Mouse (Mus musculus) limb, embryonic 13.5 days (tissue): ENCODE measurements at regions not wholly inside any gene's neighbourhood (a gene's known extent, or its start where the extent isn't known, plus 50 kb on each side); places are given as distances from the start of the nearest gene placed in this dataset.
A peak's percentile ranks its signal among the peaks of the same experiment; 100 is the strongest.

Experiments used
- ATAC-seq: fragments of 200-750 bp; cut with Nextera tagmentation; 2 replicates; pipeline ENCODE4 v1.8.0; 2017; ENCODE audit warnings: low read depth, moderate number of reproducible peaks, moderate TSS enrichment; ENCODE audit not compliant: low FRiP score
- H3K27ac ChIP-seq: fragments of 300-500 bp; sonication (generic); 2 replicates; pipeline ENCODE4 v1.5.1; 2015; ENCODE audit warnings: inconsistent platforms, mild to moderate bottlenecking, moderate library complexity
- H3K27me3 ChIP-seq: fragments of 300-500 bp; sonication (generic); 2 replicates; pipeline ENCODE4 v1.6.1; 2015; ENCODE audit warnings: mild to moderate bottlenecking, inconsistent platforms
- H3K36me3 ChIP-seq: fragments of 300-500 bp; sonication (generic); 2 replicates; pipeline ENCODE4 v1.6.1; 2015; ENCODE audit warnings: inconsistent platforms, mild to moderate bottlenecking, moderate library complexity
- H3K4me1 ChIP-seq: fragments of 300-500 bp; sonication (generic); 2 replicates; pipeline ENCODE4 v1.6.1; 2015; ENCODE audit warnings: inconsistent platforms
- H3K4me2 ChIP-seq: fragments of 300-500 bp; sonication (generic); replicated peaks from 2 replicates; pipeline ENCODE4 v1.6.1; 2015; ENCODE audit warnings: inconsistent platforms, mild to moderate bottlenecking, moderate library complexity
- H3K4me3 ChIP-seq: fragments of 300-500 bp; sonication (generic); 2 replicates; pipeline ENCODE4 v1.5.1; 2015; ENCODE audit warnings: moderate library complexity, mild to moderate bottlenecking, inconsistent platforms
- H3K9ac ChIP-seq: fragments of 300-500 bp; sonication (generic); 2 replicates; pipeline ENCODE4 v1.6.1; 2015; ENCODE audit warnings: mild to moderate bottlenecking, inconsistent platforms
- H3K9me3 ChIP-seq: fragments of 300-500 bp; sonication (generic); 2 replicates; pipeline ENCODE4 v1.6.1; 2016; ENCODE audit warnings: inconsistent platforms
- WGBS: fragments of 180-500 bp; shearing (Covaris S2); methylation state at CpG from one replicate; pipeline ENCODE4 v1.1.7; 2015; 5-methylcytosine and 5-hydroxymethylcytosine counted together

GRCm38 (mm10) chr1:83752976-83753375 is 345.0 kb upstream of the Sphkap start:
- Histone ChIP-seq H3K9me3 (no peaks in the 10 kb centered on the region), H3K27me3 (no peaks in the 10 kb centered on the region; the same call in 1 of the 2 replicates), H3K27ac (no peak overlapping the region), H3K36me3 (no peaks in the 10 kb centered on the region), H3K4me1 (no peaks in the 10 kb centered on the region), H3K9ac (no peak overlapping the region), H3K4me3 (no peak overlapping the region), H3K4me2 (no peak overlapping the region)
- WGBS = 71% methylated on average over 4 of the region's 4 CpGs
- no peak for ATAC-seq

DNA sequence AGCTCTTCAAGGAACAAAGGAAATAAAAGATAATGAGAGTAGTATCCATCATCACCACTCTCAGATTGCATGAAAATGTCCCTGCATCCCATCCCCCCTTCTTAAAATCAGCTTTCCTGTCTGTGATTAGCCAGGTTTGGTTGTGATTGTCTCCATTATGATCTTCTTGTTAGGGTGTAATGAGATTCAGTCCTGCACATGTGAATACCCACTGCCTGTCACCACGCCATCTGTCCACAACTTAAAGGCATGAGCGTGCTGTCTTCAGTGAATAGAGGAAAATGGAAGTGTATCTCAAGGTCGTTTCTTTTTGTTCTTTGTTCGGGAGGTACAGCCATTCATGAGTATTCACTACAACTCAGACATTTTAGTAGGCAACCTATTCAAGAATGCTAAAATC is 341.0 kb upstream of the Sphkap start:
- no peaks in the 10 kb centered on the region; the same call in 1 of the 2 replicates for H3K27me3 ChIP-seq
- H3K9me3 ChIP-seq = no peaks in the 10 kb centered on the region
- no peak overlapping the region for H3K4me3 ChIP-seq
- no peaks in the 10 kb centered on the region for H3K36me3 ChIP-seq
- no peak overlapping the region for H3K27ac ChIP-seq
- H3K4me1 ChIP-seq = no peaks in the 10 kb centered on the region
- H3K9ac ChIP-seq = no peak overlapping the region
- no peak overlapping the region for H3K4me2 ChIP-seq
- ATAC-seq = no peak
- WGBS = 67% methylated on average over 4 of the region's 4 CpGs

DNA sequence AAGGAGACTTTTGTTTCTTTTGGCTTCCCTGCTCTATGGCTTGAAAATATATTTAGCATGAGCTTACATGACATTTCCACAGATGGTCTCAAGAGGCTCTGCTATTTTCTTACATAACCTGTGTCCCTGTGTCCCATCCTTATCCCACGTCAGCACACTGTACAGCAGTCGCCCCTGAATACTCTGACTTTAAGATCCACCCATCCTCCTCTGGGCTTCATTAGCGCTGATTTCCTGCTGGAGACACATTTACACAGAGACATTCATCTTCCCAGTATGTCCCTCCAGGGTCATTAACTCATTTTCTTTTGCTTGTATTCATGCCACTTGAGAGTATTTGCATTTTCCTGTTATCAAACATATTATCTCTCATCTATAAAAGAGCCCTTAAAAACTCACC is 340.1 kb upstream of the Sphkap start:
- ATAC-seq = no peak
- no peaks in the 10 kb centered on the region for H3K4me1 ChIP-seq
- no peaks in the 10 kb centered on the region; the same call in 1 of the 2 replicates for H3K27me3 ChIP-seq
- H3K27ac ChIP-seq = no peak overlapping the region
- WGBS = 57% methylated on average over 3 of the region's 3 CpGs
- H3K9ac ChIP-seq = no peak overlapping the region
- no peaks in the 10 kb centered on the region for H3K36me3 ChIP-seq
- no peak overlapping the region for H3K4me3 ChIP-seq
- H3K4me2 ChIP-seq = no peak overlapping the region
- H3K9me3 ChIP-seq = no peaks in the 10 kb centered on the region

- Histone ChIP-seq H3K9me3 (no peaks in the 10 kb centered on the region), H3K27me3 (no peaks in the 10 kb centered on the region; the same call in 1 of the 2 replicates), H3K36me3 (no peaks in the 10 kb centered on the region), H3K4me2 (no peak overlapping the region), H3K27ac (no peak overlapping the region), H3K9ac (no peak overlapping the region), H3K4me3 (no peak overlapping the region), H3K4me1 (no peaks in the 10 kb centered on the region)
- ATAC-seq = no peak
- 85% methylated on average over 3 of the region's 3 CpGs for WGBS
Measured at GRCm38 (mm10) chr1:83747412-83747811, 339.4 kb upstream of the Sphkap start.

GRCm38 (mm10) chr1:83746036-83746435 is 338.0 kb upstream of the Sphkap start:
- Histone ChIP-seq H3K4me3 (no peak overlapping the region), H3K27ac (no peak overlapping the region), H3K4me2 (no peak overlapping the region), H3K9ac (no peak overlapping the region), H3K9me3 (no peaks in the 10 kb centered on the region), H3K4me1 (no peaks in the 10 kb centered on the region), H3K36me3 (no peaks in the 10 kb centered on the region), H3K27me3 (no peaks in the 10 kb centered on the region)
- ATAC-seq = peak; percentile 75; the same call in 1 of the 2 replicates
- WGBS = 28% methylated on average over 6 of the region's 6 CpGs

- ATAC-seq = peak; percentile 40; the same call in 1 of the 2 replicates
- no peak overlapping the region for H3K9ac ChIP-seq
- H3K36me3 ChIP-seq = no peaks in the 10 kb centered on the region
- no peak overlapping the region for H3K27ac ChIP-seq
- no peaks in the 10 kb centered on the region for H3K9me3 ChIP-seq
- no peak overlapping the region for H3K4me3 ChIP-seq
- H3K4me2 ChIP-seq = no peak overlapping the region
- H3K4me1 ChIP-seq = no peaks in the 10 kb centered on the region
- H3K27me3 ChIP-seq = 0 out of 2 replicates have a peak, but pooled peaks cover 5% of the 10 kb centered on the region
- WGBS = 48% methylated on average over 2 of the region's 2 CpGs
Measured at GRCm38 (mm10) chr1:83736428-83737117, 328.6 kb upstream of the Sphkap start.

DNA sequence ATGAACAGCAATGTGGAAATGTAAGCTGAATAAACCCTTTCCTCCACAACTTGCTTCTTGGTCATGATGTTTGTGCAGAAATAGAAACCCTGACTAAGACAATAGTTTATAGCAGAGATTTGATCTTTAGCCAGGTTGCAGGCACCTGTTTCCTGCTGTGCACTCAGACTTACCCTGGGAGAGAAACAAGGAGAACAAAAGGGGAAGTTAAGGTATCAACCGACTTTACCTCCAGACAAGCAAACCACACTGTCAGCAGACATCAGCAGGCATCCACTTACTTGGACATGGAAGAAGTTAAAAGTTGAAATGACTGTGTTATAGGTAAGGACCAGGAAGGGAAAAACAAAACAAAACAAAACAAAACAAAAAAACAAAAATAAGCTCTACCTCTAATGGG is 323.7 kb upstream of the Sphkap start:
- Histone ChIP-seq H3K4me2 (no peak overlapping the region), H3K36me3 (no peaks in the 10 kb centered on the region), H3K4me3 (no peak overlapping the region), H3K4me1 (no peaks in the 10 kb centered on the region), H3K9ac (no peak overlapping the region), H3K27me3 (no peaks in the 10 kb centered on the region), H3K9me3 (no peaks in the 10 kb centered on the region), H3K27ac (no peak overlapping the region)
- 63% methylated on average over 1 of the region's 1 CpGs for WGBS
- no peak for ATAC-seq

DNA sequence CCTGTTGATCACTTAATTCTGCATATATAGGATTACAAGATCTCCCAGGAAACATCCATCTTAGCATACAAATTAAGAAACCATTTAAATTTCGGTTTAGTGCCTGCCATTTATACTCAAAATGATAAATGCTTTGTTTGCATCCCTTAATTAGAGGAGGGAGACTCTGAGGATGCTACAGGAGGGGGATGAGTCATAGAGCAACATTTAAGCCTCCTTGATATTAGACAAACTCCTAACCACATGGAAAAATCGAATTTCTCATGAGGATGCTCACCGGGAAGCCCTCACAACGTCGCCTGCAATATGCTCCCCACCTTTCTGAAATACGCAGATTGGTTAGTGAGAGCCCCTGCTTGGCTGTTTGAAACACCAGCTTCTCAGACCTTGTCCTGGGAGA is 320.8 kb upstream of the Sphkap start:
- Histone ChIP-seq H3K9ac (no peak overlapping the region), H3K4me1 (no peaks in the 10 kb centered on the region), H3K4me3 (no peak overlapping the region), H3K4me2 (no peak overlapping the region), H3K27ac (no peak overlapping the region), H3K36me3 (no peaks in the 10 kb centered on the region), H3K27me3 (no peaks in the 10 kb centered on the region), H3K9me3 (no peaks in the 10 kb centered on the region)
- 75% methylated on average over 6 of the region's 6 CpGs for WGBS
- no peak for ATAC-seq

- Histone ChIP-seq H3K9ac (no peak overlapping the region), H3K4me1 (no peaks in the 10 kb centered on the region), H3K4me2 (no peak overlapping the region), H3K27me3 (no peaks in the 10 kb centered on the region), H3K27ac (no peak overlapping the region), H3K9me3 (no peaks in the 10 kb centered on the region), H3K4me3 (no peak overlapping the region), H3K36me3 (no peaks in the 10 kb centered on the region)
- no peak for ATAC-seq
- 90% methylated on average over 4 of the region's 4 CpGs for WGBS
Measured at GRCm38 (mm10) chr1:83727938-83728337, 319.9 kb upstream of the Sphkap start.

- 89% methylated on average over 4 of the region's 4 CpGs for WGBS
- H3K27ac ChIP-seq = no peak overlapping the region
- no peak; the same call in 1 of the 2 replicates for ATAC-seq
- no peak overlapping the region for H3K9ac ChIP-seq
- H3K4me3 ChIP-seq = no peak overlapping the region
- no peaks in the 10 kb centered on the region for H3K36me3 ChIP-seq
- no peaks in the 10 kb centered on the region for H3K9me3 ChIP-seq
- no peaks in the 10 kb centered on the region for H3K27me3 ChIP-seq
- no peaks in the 10 kb centered on the region for H3K4me1 ChIP-seq
- H3K4me2 ChIP-seq = no peak overlapping the region
Measured at GRCm38 (mm10) chr1:83727215-83727614, 319.2 kb upstream of the Sphkap start.

DNA sequence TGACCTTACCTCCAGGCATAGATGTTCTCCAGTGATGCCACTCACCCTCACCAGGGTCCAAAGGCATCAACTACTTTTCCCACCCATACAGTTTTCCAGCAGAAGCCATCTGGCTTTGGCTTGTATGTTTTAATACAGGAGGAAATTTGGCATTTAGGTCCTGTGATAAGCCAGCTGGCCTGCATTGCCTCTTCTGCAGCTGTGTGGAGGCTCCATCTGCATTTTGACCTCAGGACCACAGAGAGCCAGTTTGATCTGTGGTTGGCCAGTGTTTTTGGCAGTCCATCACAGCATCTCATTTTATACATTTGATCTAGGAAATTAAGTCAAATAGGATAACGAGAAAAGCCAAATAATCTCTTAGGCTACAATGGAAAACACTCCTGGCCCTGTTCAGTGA is 315.1 kb upstream of the Sphkap start:
- 49% methylated on average over 1 of the region's 1 CpGs for WGBS
- Histone ChIP-seq H3K36me3 (no peaks in the 10 kb centered on the region), H3K9me3 (no peaks in the 10 kb centered on the region), H3K4me1 (no peaks in the 10 kb centered on the region), H3K4me3 (no peak overlapping the region), H3K4me2 (no peak overlapping the region), H3K9ac (no peak overlapping the region), H3K27ac (no peak overlapping the region), H3K27me3 (no peaks in the 10 kb centered on the region)
- ATAC-seq = no peak

GRCm38 (mm10) chr1:83720166-83720565 is 312.2 kb upstream of the Sphkap start:
- WGBS = 78% methylated on average over 1 of the region's 1 CpGs
- H3K36me3 ChIP-seq = no peaks in the 10 kb centered on the region
- H3K27ac ChIP-seq = no peak overlapping the region
- no peaks in the 10 kb centered on the region for H3K9me3 ChIP-seq
- H3K4me3 ChIP-seq = no peak overlapping the region
- H3K4me2 ChIP-seq = no peak overlapping the region
- no peaks in the 10 kb centered on the region for H3K4me1 ChIP-seq
- no peak for ATAC-seq
- H3K9ac ChIP-seq = no peak overlapping the region
- H3K27me3 ChIP-seq = no peaks in the 10 kb centered on the region

GRCm38 (mm10) chr1:83717056-83717455 is 309.1 kb upstream of the Sphkap start:
- 0% methylated on average over 1 of the region's 1 CpGs for WGBS
- no peak for ATAC-seq

More at GRCm38 (mm10) chr1:83717056-83717455, 309.1 kb upstream of the Sphkap start:
- Histone ChIP-seq H3K27ac (no peak overlapping the region), H3K4me3 (no peak overlapping the region), H3K36me3 (no peaks in the 10 kb centered on the region), H3K27me3 (no peaks in the 10 kb centered on the region), H3K9me3 (no peaks in the 10 kb centered on the region), H3K4me1 (no peaks in the 10 kb centered on the region), H3K9ac (no peak overlapping the region), H3K4me2 (no peak overlapping the region)
